Mouse (Mus musculus) CH12.LX (cell line): ENCODE data around the gene Twsg1. TPM values are rescaled to one million over a fixed set of nuclear protein-coding genes. Genes with fewer than 3 reads are reported as not detected.

ENCODE experiments used
- DNase-seq: peaks from one replicate; pipeline ENCODE4 v3.0.0-alpha.2; 2013; ENCODE audit errors: extremely low read depth
- H3K27ac ChIP-seq: 2 replicates; pipeline ENCODE4 v1.5.1; 2012; ENCODE audit warnings: low read depth, mild to moderate bottlenecking, control low read depth, moderate library complexity; ENCODE audit not compliant: insufficient read depth
- H3K27me3 ChIP-seq: replicated peaks from 2 replicates; pipeline ENCODE3; 2012; ENCODE audit warnings: inconsistent platforms
- H3K36me3 ChIP-seq, 2 experiments: replicated peaks in 1 of 2; 2 replicates each; pipeline versions ENCODE3 to v1.6.1; 2012; ENCODE audit warnings: inconsistent platforms in 1 of 2, low read length in 1 of 2, mild to moderate bottlenecking in 1 of 2, mixed read lengths in 1 of 2, moderate library complexity in 1 of 2; ENCODE audit not compliant: control insufficient read depth in 1 of 2, insufficient read depth in 1 of 2
- H3K4me1 ChIP-seq, 2 experiments: 2 replicates each; pipeline ENCODE4 v1.6.1; 2012; ENCODE audit warnings: inconsistent platforms in 1 of 2, moderate library complexity in 1 of 2; ENCODE audit not compliant: insufficient read depth in 2 of 2, control insufficient read depth in 1 of 2
- H3K4me2 ChIP-seq: 2 replicates; pipeline ENCODE4 v1.6.1; 2012; ENCODE audit warnings: low read depth, mild to moderate bottlenecking, control low read depth; ENCODE audit not compliant: poor library complexity, insufficient read depth, severe bottlenecking
- H3K4me3 ChIP-seq, 3 experiments: fragments of 150-350 bp in 1 of 3; sonication (generic) in 1 of 3; replicated peaks in 1 of 3; 2 replicates each; pipeline versions ENCODE3 to v1.5.1; 2011 to 2012; ENCODE audit warnings: low read depth in 2 of 3, low read length in 2 of 3, mild to moderate bottlenecking in 2 of 3, moderate library complexity in 2 of 3, control low read depth in 1 of 3, improper control_type of control experiment in 1 of 3, inconsistent platforms in 1 of 3, mixed read lengths in 1 of 3; ENCODE audit not compliant: poor library complexity in 1 of 3
- H3K79me2 ChIP-seq: replicated peaks from 2 replicates; pipeline ENCODE4 v1.6.1; 2012; ENCODE audit warnings: mild to moderate bottlenecking, moderate library complexity; ENCODE audit not compliant: control insufficient read depth, poor library complexity, insufficient read depth, severe bottlenecking; ENCODE audit errors: extremely low read depth
- H3K9ac ChIP-seq: 2 replicates; pipeline ENCODE4 v1.6.1; 2012; ENCODE audit warnings: low read depth, mild to moderate bottlenecking, control low read depth, moderate library complexity; ENCODE audit not compliant: insufficient read depth
- H3K9me3 ChIP-seq: replicated peaks from 2 replicates; pipeline ENCODE3; 2012; ENCODE audit warnings: low read length, inconsistent platforms, mixed read lengths
- CHD1 ChIP-seq: IDR thresholded peaks from 2 replicates; pipeline ENCODE4 v1.6.1; 2012; ENCODE audit warnings: low read depth, low read length, improper control_type of control experiment, inconsistent platforms
- CHD2 ChIP-seq: IDR thresholded peaks from 2 replicates; pipeline ENCODE4 v1.6.1; 2011; ENCODE audit warnings: low read length, improper control_type of control experiment
- CTCF ChIP-seq, 2 experiments: IDR thresholded peaks in 1 of 2; conservative IDR thresholded peaks in 1 of 2; 2 replicates each; pipeline ENCODE4 v1.5.1; 2011 to 2012; ENCODE audit warnings: low read depth in 2 of 2, low read length in 2 of 2, improper control_type of control experiment in 1 of 2, inconsistent platforms in 1 of 2, mild to moderate bottlenecking in 1 of 2, moderate library complexity in 1 of 2
- E2F4 ChIP-seq: IDR thresholded peaks from 2 replicates; pipeline ENCODE4 v1.6.1; 2011; ENCODE audit warnings: low read depth, low read length, improper control_type of control experiment; ENCODE audit not compliant: insufficient replicate concordance
- ETS1 ChIP-seq: conservative IDR thresholded peaks from 2 replicates; pipeline ENCODE4 v1.6.1; 2012; ENCODE audit warnings: low read depth, mild to moderate bottlenecking, inconsistent platforms, low read length, improper control_type of control experiment, moderate library complexity
- GABPA ChIP-seq: IDR thresholded peaks from 2 replicates; pipeline ENCODE4 v1.6.1; 2012; ENCODE audit warnings: low read depth, low read length, improper control_type of control experiment, inconsistent platforms; ENCODE audit not compliant: insufficient replicate concordance
- JUN ChIP-seq: IDR thresholded peaks from 2 replicates; pipeline ENCODE4 v1.6.1; 2011; ENCODE audit warnings: low read depth, mild to moderate bottlenecking, low read length, improper control_type of control experiment, moderate library complexity; ENCODE audit not compliant: insufficient read depth
- JUND ChIP-seq: conservative IDR thresholded peaks from 2 replicates; pipeline ENCODE4 v1.6.1; 2011; ENCODE audit warnings: low read depth, low read length, improper control_type of control experiment
- MEF2A ChIP-seq: IDR thresholded peaks from 2 replicates; pipeline ENCODE4 v1.6.1; 2014; ENCODE audit warnings: low read depth, mild to moderate bottlenecking, inconsistent platforms, low read length, improper control_type of control experiment, borderline replicate concordance
- MXI1 ChIP-seq: IDR thresholded peaks from 2 replicates; pipeline ENCODE4 v1.6.1; 2011; ENCODE audit warnings: mild to moderate bottlenecking, low read depth, low read length, improper control_type of control experiment
- NRF1 ChIP-seq: IDR thresholded peaks from 2 replicates; pipeline ENCODE4 v1.6.1; 2014; ENCODE audit warnings: low read depth, mild to moderate bottlenecking, inconsistent platforms, low read length, improper control_type of control experiment, moderate library complexity
- POLR2AphosphoS2 ChIP-seq: IDR thresholded peaks from 2 replicates; pipeline ENCODE4 v1.6.1; 2011; ENCODE audit warnings: low read depth, low read length, improper control_type of control experiment
- RAD21 ChIP-seq: IDR thresholded peaks from 2 replicates; pipeline ENCODE4 v1.6.1; 2011; ENCODE audit warnings: low read depth, mild to moderate bottlenecking, low read length, improper control_type of control experiment, moderate library complexity
- RCOR1 ChIP-seq: conservative IDR thresholded peaks from 2 replicates; pipeline ENCODE4 v1.6.1; 2012; ENCODE audit warnings: low read depth, mild to moderate bottlenecking, inconsistent platforms, low read length, improper control_type of control experiment
- SIN3A ChIP-seq: IDR thresholded peaks from 2 replicates; pipeline ENCODE4 v1.6.1; 2012; ENCODE audit warnings: low read length, improper control_type of control experiment, inconsistent platforms
- TBP ChIP-seq: conservative IDR thresholded peaks from 2 replicates; pipeline ENCODE4 v1.6.1; 2011; ENCODE audit warnings: low read depth, low read length, improper control_type of control experiment
- TCF12 ChIP-seq: IDR thresholded peaks from 2 replicates; pipeline ENCODE4 v1.6.1; 2014; ENCODE audit warnings: low read depth, mild to moderate bottlenecking, inconsistent platforms, low read length, improper control_type of control experiment
- UBTF ChIP-seq: IDR thresholded peaks from 2 replicates; pipeline ENCODE4 v1.6.1; 2012; ENCODE audit warnings: low read depth, mild to moderate bottlenecking, inconsistent platforms, low read length, improper control_type of control experiment, moderate library complexity
- USF1 ChIP-seq: IDR thresholded peaks from 2 replicates; pipeline ENCODE4 v1.6.1; 2014; ENCODE audit warnings: low read depth, mild to moderate bottlenecking, inconsistent platforms, low read length, improper control_type of control experiment
- USF2 ChIP-seq: conservative IDR thresholded peaks from 2 replicates; pipeline ENCODE4 v1.6.1; 2011; ENCODE audit warnings: low read depth, low read length, improper control_type of control experiment
- ZC3H11A ChIP-seq: IDR thresholded peaks from 2 replicates; pipeline ENCODE4 v1.6.1; 2012; ENCODE audit warnings: low read depth, mild to moderate bottlenecking, inconsistent platforms, low read length, improper control_type of control experiment
- ZKSCAN1 ChIP-seq: IDR thresholded peaks from 2 replicates; pipeline ENCODE4 v1.6.1; 2012; ENCODE audit warnings: low read depth, inconsistent platforms, low read length, improper control_type of control experiment, borderline replicate concordance
- ZMIZ1 ChIP-seq: IDR thresholded peaks from 2 replicates; pipeline ENCODE4 v1.6.1; 2012; ENCODE audit warnings: low read depth, mild to moderate bottlenecking, inconsistent platforms, low read length, improper control_type of control experiment
- dilution Hi-C: fragments of 300-500 bp; cut with MboI; formaldehyde crosslinking; loops from 2 replicates; pipeline ENCODE4 v1.14.3; 2020; ENCODE audit warnings: low sequenced_read_pairs; ENCODE audit not compliant: extremely low pct_unique_long_range_greater_than_20kb, extremely low pct_ligation_motif_present
- in situ Hi-C: fragments of 300-500 bp; cut with MboI; formaldehyde crosslinking; loops from 3 replicates; pipeline ENCODE4 v1.14.3; 2019; ENCODE audit warnings: low sequenced_read_pairs, low pct_ligation_motif_present, low pct_unique_long_range_greater_than_20kb, mixed read lengths
- polyA plus RNA-seq: library from polyadenylated mRNA; unstranded; fragments of >175 nt; gene quantifications from 2 replicates; pipeline ENCODE4 v1.2.1, GENCODE M21; 2012; ENCODE audit warnings: low read depth; ENCODE audit not compliant: insufficient read length
- total RNA-seq, 2 experiments: library from RNA; depleted of rRNA; stranded (reverse); fragments of 300-350 nt in 1 of 2; fragments of >200 nt in 1 of 2; gene quantifications; 2 replicates each; pipeline ENCODE4 v1.2.3; 2012 to 2014

Twsg1 gene
- total and polyA plus RNA-seq, 3 experiments: 12.6 to 17.4 (median 13.4) TPM

DNA sequence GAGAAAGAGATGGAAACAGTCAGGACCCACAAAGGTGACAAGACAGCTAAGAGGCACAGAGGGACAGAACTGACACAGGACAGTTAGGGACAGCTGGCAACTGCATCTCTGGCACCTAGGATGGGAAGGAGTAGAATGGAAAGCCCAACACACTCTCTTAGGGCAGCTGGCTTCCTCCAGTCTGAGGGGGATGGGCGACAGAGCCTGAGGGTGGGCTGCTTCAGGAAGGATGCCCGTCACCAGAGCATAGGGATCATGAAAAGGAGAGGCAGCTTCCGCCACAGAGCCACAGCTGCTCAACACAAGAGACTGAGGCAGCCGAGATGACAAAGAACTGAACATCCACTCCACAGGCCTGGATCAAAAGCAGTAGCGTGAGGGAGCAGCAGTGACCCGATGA, 19.5 kb downstream of the Twsg1 start:
- Histone ChIP-seq H3K4me3 (no peak overlapping the region), H3K4me2 (no peak overlapping the region), H3K9ac (no peak overlapping the region), H3K27ac (no peak overlapping the region), H3K4me1 (peaks cover 11 to 19% of the 10 kb centered on the region in 2 experiments), H3K36me3 (peaks cover 19 to 35% of the 10 kb centered on the region in 2 experiments), H3K27me3 (no peaks in the 10 kb centered on the region), H3K9me3 (peaks cover 4% of the 10 kb centered on the region), H3K79me2 (no peaks in the 10 kb centered on the region)
- DNase-seq: no peak
- in situ Hi-C loops (no loop called here), dilution Hi-C loops (no loop called here)
- TF ChIP-seq MEF2A: no peak
- TF ChIP-seq RAD21: no peak
- TF ChIP-seq MXI1: no peak
- no peak for TF ChIP-seq USF1
- TF ChIP-seq ETS1: no peak
- no peak for TF ChIP-seq JUND

DNA sequence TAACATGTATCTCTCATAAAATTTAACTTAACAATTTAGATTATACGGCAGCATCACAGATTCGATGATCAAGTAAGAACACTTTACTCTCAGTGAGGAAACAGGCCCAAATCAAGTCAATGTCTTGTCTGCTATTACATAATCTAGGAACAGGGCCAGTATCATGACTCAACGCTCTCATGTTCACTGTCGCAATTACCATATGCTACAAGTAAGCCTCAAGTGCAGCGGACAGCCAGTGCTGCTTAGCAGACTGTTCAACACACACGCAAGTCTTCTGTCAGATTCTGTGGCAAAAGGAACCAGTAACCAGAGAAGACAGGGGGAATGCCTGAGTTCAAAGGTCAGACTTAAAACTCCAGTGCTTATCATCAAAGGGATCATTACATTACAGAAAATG, 20.1 kb downstream of the Twsg1 start:
- no peak overlapping the region for H3K27ac ChIP-seq
- no peak for TF ChIP-seq MXI1
- no peak for TF ChIP-seq TBP
- TF ChIP-seq ZC3H11A: no peak
- TF ChIP-seq NRF1: no peak
- TF ChIP-seq CHD2: no peak
- TF ChIP-seq GABPA: no peak
- TF ChIP-seq SIN3A: no peak
- no peak for TF ChIP-seq ZKSCAN1
- TF ChIP-seq CTCF (conservative IDR thresholded peaks at IDR 0.05 in 1 of 2, IDR thresholded peaks at IDR 0.05 in 1 of 2; ENCODE audit: low read depth in 2 of 2, low read length in 2 of 2): no peak
- TF ChIP-seq CHD1: no peak
- TF ChIP-seq ZMIZ1: no peak
- TF ChIP-seq USF1: no peak
- TF ChIP-seq POLR2AphosphoS2: no peak
- TF ChIP-seq E2F4: no peak
- TF ChIP-seq ETS1: no peak
- TF ChIP-seq RCOR1: no peak
- no peak for TF ChIP-seq JUN
- no peak for TF ChIP-seq USF2
- TF ChIP-seq TCF12: no peak
- no peak for TF ChIP-seq UBTF

More for the DNA sequence above, 20.1 kb downstream of the Twsg1 start:
- Histone ChIP-seq H3K4me2 (no peak overlapping the region), H3K4me3 (no peak overlapping the region), H3K9me3 (peaks cover 4% of the 10 kb centered on the region), H3K27me3 (no peaks in the 10 kb centered on the region), H3K9ac (no peak overlapping the region), H3K79me2 (no peaks in the 10 kb centered on the region), H3K4me1 (peaks cover 11 to 13% of the 10 kb centered on the region in 2 experiments), H3K36me3 (peaks cover 25 to 41% of the 10 kb centered on the region in 2 experiments)
- no peak for DNase-seq
- in situ Hi-C loops (no loop called here), dilution Hi-C loops (no loop called here)
